Mouse (Mus musculus) heart, postnatal 14 days (tissue): ENCODE measurements around the gene Bace2. TPM values are rescaled to one million over a fixed set of nuclear protein-coding genes. Genes with fewer than 3 reads are reported as not detected.
A peak's percentile ranks its signal among the peaks of the same experiment; 100 is the strongest.

Experiments
- DNase-seq, 2 experiments: peaks; one replicate each; pipeline ENCODE4 v3.0.0; 2021 to 2022
- intact Hi-C: fragments of 180-260 bp; cut with DNase I; formaldehyde crosslinking; loops from one replicate; pipeline ENCODE4 v1.15.1; 2025
- total RNA-seq, 2 experiments: library from RNA; stranded (reverse); gene quantifications; 2 replicates each; pipeline ENCODE4 v1.2.3; 2021

Bace2 gene
- total RNA-seq, 2 experiments from 2014 or later, result 22.4 to 22.8 TPM

- intact Hi-C loops, result no loop called here
Observed at GRCm38 (mm10) chr16:97462481-97463181, 106.1 kb downstream of the Bace2 start, which contains the start of gene Mx1. Gene Mx1, minus strand, starts transcription at chr16:97462907.

GRCm38 (mm10) chr16:97466182-97466957 lies 109.8 kb downstream of the Bace2 start:
- no peak for DNase-seq
- intact Hi-C loops, result loop anchor here (2.0 kb wide), 1 partner anchor 154 kb away; no protein-coding TSS in a partner anchor

More at GRCm38 (mm10) chr16:97462481-97463181, 106.1 kb downstream of the Bace2 start, which contains the start of gene Mx1:
- DNase-seq, result no peak

GRCm38 (mm10) chr16:97467472-97467871 lies 110.9 kb downstream of the Bace2 start:
- intact Hi-C loops, result loop anchor here (2.0 kb wide), 1 partner anchor 155 kb away; no protein-coding TSS in a partner anchor

GRCm38 (mm10) chr16:97467993-97468791 lies 111.7 kb downstream of the Bace2 start:
- intact Hi-C loops, result loop anchor here (2.0 kb wide), 1 partner anchor 155 kb away; no protein-coding TSS in a partner anchor
- DNase-seq, result no peak

More at GRCm38 (mm10) chr16:97467472-97467871, 110.9 kb downstream of the Bace2 start:
- no peak for DNase-seq

GRCm38 (mm10) chr16:97474671-97475070 lies 118.1 kb downstream of the Bace2 start:
- no peak for DNase-seq
- intact Hi-C loops, result no loop called here

GRCm38 (mm10) chr16:97475581-97475980 lies 119.0 kb downstream of the Bace2 start:
- intact Hi-C loops, result no loop called here

GRCm38 (mm10) chr16:97476524-97476923 lies 120.0 kb downstream of the Bace2 start:
- intact Hi-C loops, result no loop called here
- no peak for DNase-seq

More at GRCm38 (mm10) chr16:97475581-97475980, 119.0 kb downstream of the Bace2 start:
- peak; percentile 28 to 49 for DNase-seq

GRCm38 (mm10) chr16:97478655-97479054 lies 122.1 kb downstream of the Bace2 start:
- intact Hi-C loops, result no loop called here
- DNase-seq, result no peak

- DNase-seq, result no peak
- intact Hi-C loops, result no loop called here
Observed at GRCm38 (mm10) chr16:97492369-97492768, 135.8 kb downstream of the Bace2 start.

Other genes starting within 250 kb of the Bace2 start
- under 1 TPM in 1 of 2 experiments, not detected in 1; 0.05 TPM for gene Dscam, start 186.0 kb upstream of the Bace2 start, total RNA-seq
- 1 to 10 TPM; 1.0 to 1.1 TPM for gene Mx1, start 106.2 kb downstream of the Bace2 start, total RNA-seq
- not detected for gene Fam3b, start 158.1 kb downstream of the Bace2 start, total RNA-seq